Comparison of ENCODE assay signal across 9 mouse cellular contexts in genomic region chr1:61638347-61639111, GRCm38 (mm10). TPM values are rescaled to one million over a fixed set of nuclear protein-coding genes. Genes with fewer than 3 reads are reported as not detected.
DNase-seq lines count a peak whose midpoint lies in the region; ATAC-seq and TF ChIP-seq lines count a peak whose summit lies in the region.
"Had no signal": no experiment of that assay in that cellular context is flagged by ENCODE, and none has a peak within 500 bp of the region (broad histone marks: within the 10 kb centered on the region; RNA-seq: fewer than 3 reads in every experiment).

Gene Pard3b (plus strand): TSS chr1:61638824.

- peak within 1 kb of the TSS; percentile 92 for H3K4me3 ChIP-seq in embryonic facial prominence, embryonic 14.5 days (ENCODE audit: low read depth, low read length)
- peak within 1 kb of the TSS; percentile 96 for H3K4me3 ChIP-seq in heart, embryonic 11.5 days (ENCODE audit: low read depth, low read length)
- H3K4me3 ChIP-seq in liver, embryonic 12.5 days, result peak within 1 kb of the TSS; percentile 73
- peak within 1 kb of the TSS; percentile 78 for H3K4me3 ChIP-seq in midbrain, postnatal 0 days (ENCODE audit: low read depth, low read length)
- H3K4me3 ChIP-seq in stomach, embryonic 16.5 days (replicated peaks; ENCODE audit: low read length), result peak within 1 kb of the TSS; percentile 94

- no peaks in the 10 kb centered on the region for H3K36me3 ChIP-seq in embryonic facial prominence, embryonic 14.5 days (ENCODE audit: control insufficient read depth, insufficient read depth, low read length)
- H3K36me3 ChIP-seq in heart, embryonic 11.5 days (ENCODE audit: control insufficient read depth, insufficient read depth, low read length), result no peaks in the 10 kb centered on the region
- no peaks in the 10 kb centered on the region for H3K36me3 ChIP-seq in liver, embryonic 12.5 days
- no peaks in the 10 kb centered on the region for H3K36me3 ChIP-seq in midbrain, postnatal 0 days (ENCODE audit: insufficient read depth, low read length)
- H3K36me3 ChIP-seq in stomach, embryonic 16.5 days (ENCODE audit: control insufficient read depth, insufficient read depth, low read length), result no peaks in the 10 kb centered on the region

- H3K9ac ChIP-seq in embryonic facial prominence, embryonic 14.5 days (ENCODE audit: low read depth, low read length), result peak within 1 kb of the TSS; percentile 90
- H3K9ac ChIP-seq in heart, embryonic 11.5 days (ENCODE audit: low read depth, low read length), result peak within 1 kb of the TSS; percentile 95
- H3K9ac ChIP-seq in liver, embryonic 12.5 days, result peak within 1 kb of the TSS; percentile 73
- peak within 1 kb of the TSS; percentile 68 for H3K9ac ChIP-seq in midbrain, postnatal 0 days (replicated peaks; ENCODE audit: low read length, poor library complexity, severe bottlenecking)
- peak within 1 kb of the TSS; percentile 97 for H3K9ac ChIP-seq in stomach, embryonic 16.5 days (ENCODE audit: low read length)

- H3K27ac ChIP-seq in embryonic facial prominence, embryonic 14.5 days (replicated peaks; ENCODE audit: low read depth, low read length), result peak within 1 kb of the TSS; percentile 48
- H3K27ac ChIP-seq in heart, embryonic 11.5 days (ENCODE audit: low read depth, low read length), result 0 out of 2 replicates have a peak within 1 kb of the TSS, but pooled peaks have one; percentile 18
- H3K27ac ChIP-seq in liver, embryonic 12.5 days, result no peak within 1 kb of the TSS
- peak within 1 kb of the TSS; percentile 18; the same call in 1 of the 2 replicates for H3K27ac ChIP-seq in midbrain, postnatal 0 days (ENCODE audit: low read depth, low read length)
- peak within 1 kb of the TSS; percentile 85 for H3K27ac ChIP-seq in stomach, embryonic 16.5 days (ENCODE audit: low read length)

- peak; percentile 94 for ATAC-seq in embryonic facial prominence, embryonic 14.5 days (ENCODE audit: low read depth)
- ATAC-seq in heart, embryonic 11.5 days (replicated peaks; ENCODE audit: insufficient number of reproducible peaks, low FRiP score, low TSS enrichment), result peak; percentile 73
- ATAC-seq in liver, embryonic 12.5 days, result peak; percentile 80
- ATAC-seq in midbrain, postnatal 0 days (ENCODE audit: low FRiP score), result peak; percentile 88
- ATAC-seq in stomach, embryonic 16.5 days (ENCODE audit: insufficient read depth, low FRiP score), result peak; percentile 92

- H3K9me3 ChIP-seq in embryonic facial prominence, embryonic 14.5 days (ENCODE audit: control insufficient read depth, low read length), result no peaks in the 10 kb centered on the region
- no peaks in the 10 kb centered on the region for H3K9me3 ChIP-seq in heart, embryonic 11.5 days (replicated peaks; ENCODE audit: control insufficient read depth, low read length)
- H3K9me3 ChIP-seq in liver, embryonic 12.5 days (replicated peaks), result no peaks in the 10 kb centered on the region
- H3K9me3 ChIP-seq in midbrain, postnatal 0 days (ENCODE audit: low read length), result no peaks in the 10 kb centered on the region
- H3K9me3 ChIP-seq in stomach, embryonic 16.5 days (replicated peaks; ENCODE audit: control insufficient read depth, low read length), result no peaks in the 10 kb centered on the region

- under 1% methylated on average over 37 of the region's 60 CpGs for WGBS in embryonic facial prominence, embryonic 14.5 days
- under 1% methylated on average over 60 of the region's 60 CpGs for WGBS in heart, embryonic 11.5 days (ENCODE audit: insufficient replicate concordance)
- under 1% methylated on average over 60 of the region's 60 CpGs for WGBS in liver, embryonic 12.5 days (ENCODE audit: insufficient replicate concordance)
- WGBS in midbrain, postnatal 0 days, result 2% methylated on average over 51 of the region's 60 CpGs
- under 1% methylated on average over 52 of the region's 60 CpGs for WGBS in stomach, embryonic 16.5 days

- no peak for TF ChIP-seq CTCF in midbrain, postnatal 0 days (IDR thresholded peaks at IDR 0.05)

- H3K4me1 ChIP-seq in embryonic facial prominence, embryonic 14.5 days (ENCODE audit: control insufficient read depth, insufficient read depth, low read length), result peaks cover 14% of the 10 kb centered on the region; the same call in 1 of the 2 replicates
- no peaks in the 10 kb centered on the region for H3K4me1 ChIP-seq in heart, embryonic 11.5 days (ENCODE audit: control insufficient read depth, insufficient read depth, low read length)
- peaks cover 13% of the 10 kb centered on the region; the same call in 1 of the 2 replicates for H3K4me1 ChIP-seq in liver, embryonic 12.5 days
- H3K4me1 ChIP-seq in midbrain, postnatal 0 days (ENCODE audit: insufficient read depth, low read length), result no peaks in the 10 kb centered on the region
- peaks cover 9% of the 10 kb centered on the region for H3K4me1 ChIP-seq in stomach, embryonic 16.5 days (ENCODE audit: control insufficient read depth, insufficient read depth, low read length)

- no peaks in the 10 kb centered on the region for H3K27me3 ChIP-seq in embryonic facial prominence, embryonic 14.5 days (replicated peaks; ENCODE audit: control insufficient read depth, insufficient read depth, low read length)
- no peaks in the 10 kb centered on the region for H3K27me3 ChIP-seq in heart, embryonic 11.5 days (ENCODE audit: control insufficient read depth, insufficient read depth, low read length)
- H3K27me3 ChIP-seq in liver, embryonic 12.5 days (replicated peaks), result peaks cover 19% of the 10 kb centered on the region; the same call in 1 of the 2 replicates
- H3K27me3 ChIP-seq in midbrain, postnatal 0 days (ENCODE audit: insufficient read depth, low read length), result no peaks in the 10 kb centered on the region
- no peaks in the 10 kb centered on the region for H3K27me3 ChIP-seq in stomach, embryonic 16.5 days (ENCODE audit: control insufficient read depth, insufficient read depth, low read length)

- H3K4me2 ChIP-seq in embryonic facial prominence, embryonic 14.5 days (ENCODE audit: low read depth, low read length), result peak within 1 kb of the TSS; percentile 90
- peak within 1 kb of the TSS; percentile 87 for H3K4me2 ChIP-seq in heart, embryonic 11.5 days
- peak within 1 kb of the TSS; percentile 88 for H3K4me2 ChIP-seq in liver, embryonic 12.5 days
- H3K4me2 ChIP-seq in midbrain, postnatal 0 days (ENCODE audit: low read depth, low read length, poor library complexity, severe bottlenecking), result peak within 1 kb of the TSS; percentile 99
- peak within 1 kb of the TSS; percentile 87 for H3K4me2 ChIP-seq in stomach, embryonic 16.5 days (ENCODE audit: low read depth, low read length)

- peak; percentile 3 to 13 for DNase-seq in layer of hippocampus, adult 18-20 months (ENCODE audit: low spot score in 2 of 2)
- no peak for DNase-seq in layer of hippocampus, adult 9-10 months (ENCODE audit: low spot score)
- DNase-seq in embryonic facial prominence, embryonic 14.5 days (ENCODE audit: low spot score), result peak; percentile 86
- peak; percentile 48 to 58 for DNase-seq in kidney, adult 8-10 months
- peak; percentile 68 for DNase-seq in midbrain, postnatal 0 days (ENCODE audit: low spot score)

RNA-seq across cellular contexts. Expression of gene Pard3b, which starts in this region (rescaled TPM):
- 1 to 10 TPM; 5.4 to 5.9 TPM for total RNA-seq in layer of hippocampus, adult 18-20 months (2021)
- 17.6 and 21.1 TPM in 2 replicates for polyA plus RNA-seq in embryonic facial prominence, embryonic 14.5 days (2014; fragmentation: Nextera tagmentation; extraction: Ambion mirVana)
- 7.7 and 10.5 TPM in 2 replicates for polyA plus RNA-seq in heart, embryonic 11.5 days (2014; fragmentation: Nextera tagmentation; extraction: Ambion mirVana)
- polyA plus RNA-seq in liver, embryonic 12.5 days (2016; fragmentation: Nextera tagmentation; extraction: Ambion mirVana), result 5.7 and 6.5 TPM in 2 replicates
- 5.3 and 7.4 TPM in 2 replicates for total RNA-seq in midbrain, postnatal 0 days (2014; rRNA removed)
- 5.3 and 7.0 TPM in 2 replicates for polyA plus RNA-seq in midbrain, postnatal 0 days (2015; fragmentation: Nextera tagmentation; extraction: Ambion mirVana)
- polyA plus RNA-seq in stomach, embryonic 16.5 days (2015; fragmentation: Nextera tagmentation; extraction: Ambion mirVana), result 14.0 and 15.7 TPM in 2 replicates
- total RNA-seq: MEL had no signal
